Comparison of ENCODE assay signal across 9 mouse cellular contexts in genomic region chr17:42883315-42883714, GRCm38 (mm10). TPM values are rescaled to one million over a fixed set of nuclear protein-coding genes. Genes with fewer than 3 reads are reported as not detected.
DNase-seq lines count a peak whose midpoint lies in the region; ATAC-seq and TF ChIP-seq lines count a peak whose summit lies in the region.
"Had no signal": no experiment of that assay in that cellular context is flagged by ENCODE, and none has a peak within 500 bp of the region (broad histone marks: within the 10 kb centered on the region; RNA-seq: fewer than 3 reads in every experiment).

No protein-coding gene starts in this region.

- no peak overlapping the region for H3K4me3 ChIP-seq in lung, embryonic 14.5 days (ENCODE audit: low read depth, low read length)
- H3K4me3 ChIP-seq in lung, postnatal 0 days (ENCODE audit: low read depth, low read length): no peak overlapping the region
- H3K4me3 ChIP-seq in midbrain, embryonic 10.5 days: no peak overlapping the region
- no peak overlapping the region for H3K4me3 ChIP-seq in midbrain, embryonic 14.5 days (replicated peaks; ENCODE audit: low read depth, low read length)

- peak; percentile 33 for DNase-seq in lung, embryonic 14.5 days
- no peak for DNase-seq in lung, postnatal 0 days (ENCODE audit: low spot score)
- DNase-seq in frontal cortex, postnatal 25 days (ENCODE audit: low spot score in 2 of 2): peak; percentile 13 to 25
- DNase-seq in right cerebral cortex, adult 2 months (ENCODE audit: low spot score in 2 of 2): peak; percentile 59 to 70
- no peak for DNase-seq in midbrain, embryonic 10.5 days (ENCODE audit: low spot score)
- DNase-seq in gastrocnemius, adult 8-10 months (ENCODE audit: low spot score in 2 of 2): no peak
- DNase-seq in midbrain, embryonic 14.5 days: no peak
- DNase-seq: cerebellum, postnatal 14 days had no signal

- no peak for TF ChIP-seq CTCF in lung, embryonic 14.5 days (IDR thresholded peaks at IDR 0.05; ENCODE audit: low read depth)
- no peak for TF ChIP-seq CTCF in lung, postnatal 0 days (IDR thresholded peaks at IDR 0.05)

- no peak overlapping the region for H3K27ac ChIP-seq in lung, embryonic 14.5 days (ENCODE audit: low read depth)
- H3K27ac ChIP-seq in lung, postnatal 0 days (ENCODE audit: low read length): no peak overlapping the region
- H3K27ac ChIP-seq in midbrain, embryonic 10.5 days (replicated peaks): no peak overlapping the region
- H3K27ac ChIP-seq in midbrain, embryonic 14.5 days (replicated peaks; ENCODE audit: low read depth, low read length): no peak overlapping the region

- no peak for TF ChIP-seq EP300 in lung, postnatal 0 days (IDR thresholded peaks at IDR 0.05)

- H3K4me2 ChIP-seq in lung, embryonic 14.5 days: peak overlapping the region; percentile 15; the same call in 1 of the 2 replicates
- no peak overlapping the region for H3K4me2 ChIP-seq in lung, postnatal 0 days (replicated peaks; ENCODE audit: low read depth, low read length)
- H3K4me2 ChIP-seq in midbrain, embryonic 14.5 days (ENCODE audit: low read length): no peak overlapping the region

- no peak overlapping the region for H3K9ac ChIP-seq in lung, embryonic 14.5 days
- no peak overlapping the region for H3K9ac ChIP-seq in lung, postnatal 0 days (replicated peaks; ENCODE audit: low read depth)
- no peak overlapping the region for H3K9ac ChIP-seq in midbrain, embryonic 14.5 days (replicated peaks; ENCODE audit: low read length)

- no peaks in the 10 kb centered on the region for H3K27me3 ChIP-seq in lung, embryonic 14.5 days (ENCODE audit: insufficient read depth, low read length)
- no peaks in the 10 kb centered on the region for H3K27me3 ChIP-seq in lung, postnatal 0 days (replicated peaks; ENCODE audit: insufficient read depth, low read length)
- H3K27me3 ChIP-seq in midbrain, embryonic 10.5 days (ENCODE audit: low read depth, poor library complexity, severe bottlenecking): no peaks in the 10 kb centered on the region
- no peaks in the 10 kb centered on the region for H3K27me3 ChIP-seq in midbrain, embryonic 14.5 days (ENCODE audit: control insufficient read depth, insufficient read depth, low read length)

- ATAC-seq in lung, embryonic 14.5 days (ENCODE audit: insufficient read depth): peak; percentile 61
- no peak for ATAC-seq in lung, postnatal 0 days
- ATAC-seq in common myeloid progenitor, adult 5-6 weeks (replicated peaks; ENCODE audit: low read depth, poor library complexity, severe bottlenecking): 0 out of 2 replicates have a peak, but pooled peaks have one; percentile 1
- ATAC-seq in midbrain, embryonic 14.5 days (ENCODE audit: low FRiP score, low TSS enrichment): no peak

- 40% methylated on average over 9 of the region's 9 CpGs for WGBS in lung, embryonic 14.5 days
- WGBS in lung, postnatal 0 days: 44% methylated on average over 9 of the region's 9 CpGs
- 72% methylated on average over 9 of the region's 9 CpGs for WGBS in midbrain, embryonic 10.5 days
- 70% methylated on average over 9 of the region's 9 CpGs for WGBS in midbrain, embryonic 14.5 days

- H3K4me1 ChIP-seq in lung, embryonic 14.5 days (ENCODE audit: insufficient read depth): no peaks in the 10 kb centered on the region
- no peaks in the 10 kb centered on the region for H3K4me1 ChIP-seq in lung, postnatal 0 days (ENCODE audit: insufficient read depth, low read depth, low read length)
- H3K4me1 ChIP-seq in midbrain, embryonic 10.5 days: no peaks in the 10 kb centered on the region
- H3K4me1 ChIP-seq in midbrain, embryonic 14.5 days (ENCODE audit: control insufficient read depth, insufficient read depth, low read length): no peaks in the 10 kb centered on the region

- no peaks in the 10 kb centered on the region for H3K36me3 ChIP-seq in lung, embryonic 14.5 days (ENCODE audit: insufficient read depth)
- H3K36me3 ChIP-seq in lung, postnatal 0 days (ENCODE audit: insufficient read depth, low read length): no peaks in the 10 kb centered on the region
- no peaks in the 10 kb centered on the region for H3K36me3 ChIP-seq in midbrain, embryonic 10.5 days
- H3K36me3 ChIP-seq in midbrain, embryonic 14.5 days (ENCODE audit: control insufficient read depth, insufficient read depth, low read length): no peaks in the 10 kb centered on the region

- H3K9me3 ChIP-seq in lung, embryonic 14.5 days (ENCODE audit: low read depth, low read length): no peaks in the 10 kb centered on the region; the same call in 1 of the 2 replicates
- no peaks in the 10 kb centered on the region for H3K9me3 ChIP-seq in lung, postnatal 0 days (ENCODE audit: low read length)
- H3K9me3 ChIP-seq in midbrain, embryonic 10.5 days (replicated peaks): no peaks in the 10 kb centered on the region
- H3K9me3 ChIP-seq in midbrain, embryonic 14.5 days (ENCODE audit: control insufficient read depth, low read length): no peaks in the 10 kb centered on the region

RNA-seq across cellular contexts. Expression of gene Cd2ap, which starts 6.8 kb away (rescaled TPM):
- polyA plus RNA-seq in lung, embryonic 14.5 days (2014; fragmentation: Nextera tagmentation; extraction: Ambion mirVana): 38.1 and 38.7 TPM in 2 replicates
- 23.1 and 27.3 TPM in 2 replicates for polyA plus RNA-seq in lung, postnatal 0 days (2015; fragmentation: Nextera tagmentation; extraction: Ambion mirVana)
- 16.6 and 17.4 TPM in 2 replicates for total RNA-seq in common myeloid progenitor, adult 5-6 weeks (2017)
- 10.0 and 10.3 TPM in 2 replicates for polyA plus RNA-seq in midbrain, embryonic 10.5 days (2016; fragmentation: Nextera tagmentation; extraction: Ambion mirVana)
- 10 to 100 TPM in 2 of 4 experiments, 1 to 10 TPM in 2; 8.7 to 10.4 (median 9.6) TPM for total RNA-seq in gastrocnemius, adult 8-10 months (2022)
- 9.8 and 11.3 TPM in 2 replicates for polyA plus RNA-seq in midbrain, embryonic 14.5 days (2014; fragmentation: Nextera tagmentation; extraction: Ambion mirVana)

Comparison
In these comparisons a context has a peak if more than half of its experiments do, and no peak if none do; other contexts are left out.
1. ATAC-seq: peak in lung, embryonic 14.5 days (single experiment) and common myeloid progenitor, adult 5-6 weeks (single experiment); none in lung, postnatal 0 days (single experiment) and midbrain, embryonic 14.5 days (single experiment).
2. DNase-seq: peak in lung, embryonic 14.5 days (single experiment), frontal cortex, postnatal 25 days (2 of 2) and right cerebral cortex, adult 2 months (2 of 2); none in lung, postnatal 0 days (single experiment), midbrain, embryonic 10.5 days (single experiment), gastrocnemius, adult 8-10 months (0 of 2) and midbrain, embryonic 14.5 days (single experiment).